Mouse (Mus musculus) urinary bladder, adult 2 months (tissue): ENCODE measurements around the gene Olfr183. TPM values are rescaled to one million over a fixed set of nuclear protein-coding genes. Genes with fewer than 3 reads are reported as not detected.
"Not testable (repeated sequence)": the region's sequence is repeated elsewhere in the genome, so short reads cannot be mapped to it uniquely, and the experiment has no call there.

Source experiments
- DNase-seq: peaks from one replicate; pipeline ENCODE4 v3.0.0; 2022; ENCODE audit warnings: low spot score
- polyA plus RNA-seq: library from polyadenylated mRNA; depleted of rRNA; stranded (reverse); fragments of >200 nt; gene quantifications from 2 replicates; pipeline ENCODE4 v1.2.3, GENCODE M21; 2012; rRNA removed

The Olfr183 gene
- not detected in 2 replicates for polyA plus RNA-seq

- no peak for DNase-seq
Measured at GRCm38 (mm10) chr16:58995057-58995456, at the start of gene Olfr183. Gene Olfr183, plus strand, starts transcription at chr16:58995357.

DNA sequence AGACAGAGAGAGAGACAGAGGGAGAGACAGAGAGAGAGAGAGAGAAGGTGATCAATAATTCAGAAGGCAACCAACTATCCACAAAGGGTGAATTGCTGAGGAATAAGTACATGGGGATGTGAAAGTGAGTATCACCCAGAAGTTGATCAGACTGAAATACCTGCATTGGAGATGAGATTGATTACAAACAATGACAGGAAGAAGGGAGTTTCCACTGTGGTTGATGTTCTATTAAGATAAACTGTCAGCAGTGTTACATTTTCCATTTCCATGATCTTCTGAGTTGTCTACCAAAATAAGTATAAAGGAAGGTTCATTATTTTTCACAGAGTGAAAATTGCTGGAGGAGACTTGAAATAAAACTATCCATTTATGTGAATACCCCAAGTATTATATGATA is 12.0 kb downstream of the Olfr183 start:
- no peak for DNase-seq

- no peak for DNase-seq
Measured at GRCm38 (mm10) chr16:59013357-59014018, 18.3 kb downstream of the Olfr183 start.

DNA sequence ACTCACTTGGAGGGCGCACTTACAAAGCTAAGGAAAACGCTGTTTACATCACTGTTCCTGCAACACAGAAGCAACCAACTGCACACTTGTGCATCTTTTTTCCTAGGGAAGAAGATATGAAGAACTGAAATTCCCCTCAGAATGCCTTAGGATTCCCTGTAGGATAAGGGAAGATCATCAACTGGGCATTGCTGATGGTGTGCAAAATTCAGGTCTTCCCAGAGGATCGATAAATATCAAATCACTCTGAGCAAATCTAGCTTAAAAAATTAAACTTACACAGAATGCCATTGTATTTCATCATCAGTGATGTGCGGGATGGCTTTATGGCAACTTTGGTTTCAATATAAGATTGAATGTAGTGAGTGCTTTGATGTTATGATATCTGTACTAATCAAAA is 35.0 kb downstream of the Olfr183 start, which contains the start of gene Olfr186:
Olfr186 (minus strand) TSS at position 101 of the 400 bp plus-strand sequence.
- DNase-seq, result no peak

DNA sequence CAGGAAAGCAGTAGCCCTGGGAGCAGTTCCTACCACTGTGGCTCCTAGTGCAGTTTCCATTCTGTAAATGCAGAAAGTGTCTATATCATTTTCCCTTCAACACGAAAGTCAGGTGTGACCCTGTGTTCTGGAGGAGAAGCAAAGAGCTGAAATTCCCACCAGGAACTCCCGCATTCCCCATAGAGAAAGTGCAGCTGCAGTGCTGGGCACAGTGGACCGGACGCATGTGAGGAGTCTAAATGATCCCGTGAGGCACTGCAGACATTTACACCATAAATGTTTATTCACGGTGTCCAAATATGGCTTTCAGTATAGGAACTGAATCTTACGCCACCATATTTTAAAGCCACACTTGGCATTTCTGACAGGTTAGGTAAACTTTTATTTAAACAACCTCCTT is 44.6 kb downstream of the Olfr183 start, which contains the start of gene Olfr187:
Olfr187 (minus strand) TSS at position 58 of the 400 bp plus-strand sequence.
- no peak for DNase-seq

GRCm38 (mm10) chr16:59045835-59046234 is 50.7 kb downstream of the Olfr183 start:
- no peak for DNase-seq

GRCm38 (mm10) chr16:59047579-59047978 is 52.4 kb downstream of the Olfr183 start:
- no peak for DNase-seq

DNA sequence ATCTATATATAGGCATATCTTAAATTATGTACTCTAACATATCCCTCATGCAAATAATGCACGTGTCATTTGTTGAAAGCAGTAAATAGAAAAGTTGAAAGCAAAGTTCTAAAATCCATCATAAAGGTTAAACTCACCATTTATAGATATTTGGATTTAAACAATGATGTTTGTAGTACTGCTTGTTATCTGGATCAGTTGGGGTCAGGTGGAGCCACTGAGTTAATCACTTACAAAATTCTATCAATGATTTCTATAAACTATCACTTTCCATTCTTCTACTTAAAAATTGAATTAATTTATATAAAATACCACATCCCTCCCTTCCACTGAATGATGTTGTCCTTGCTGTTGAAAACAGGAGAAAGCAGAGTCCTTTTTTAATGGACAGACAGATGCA is 53.7 kb downstream of the Olfr183 start:
- no peak for DNase-seq

GRCm38 (mm10) chr16:59049286-59049685 is 54.1 kb downstream of the Olfr183 start:
- not testable (repeated sequence) for DNase-seq

Other genes with a start within 250 kb of the Olfr183 start
- gene Olfr172, start 232.2 kb upstream of the Olfr183 start, polyA plus RNA-seq, result not detected in 2 replicates
- gene Olfr173, start 195.1 kb upstream of the Olfr183 start, polyA plus RNA-seq, result not detected in 2 replicates
- not detected in 2 replicates for gene Olfr175-ps1, start 168.6 kb upstream of the Olfr183 start, polyA plus RNA-seq
- gene Olfr177, start 120.6 kb upstream of the Olfr183 start, polyA plus RNA-seq, result not detected in 2 replicates
- not detected in 2 replicates for gene Olfr178, start 103.3 kb upstream of the Olfr183 start, polyA plus RNA-seq
- not detected in 2 replicates for gene Olfr181, start 66.6 kb upstream of the Olfr183 start, polyA plus RNA-seq
- gene Olfr180, start 66.0 kb upstream of the Olfr183 start, polyA plus RNA-seq, result not detected in 2 replicates
- not detected in 2 replicates for gene Olfr186, start 34.9 kb downstream of the Olfr183 start, polyA plus RNA-seq
- gene Olfr187, start 44.4 kb downstream of the Olfr183 start, polyA plus RNA-seq, result not detected in 2 replicates
- not detected in 2 replicates for gene Olfr190, start 82.6 kb downstream of the Olfr183 start, polyA plus RNA-seq
- gene Olfr191, start 94.5 kb downstream of the Olfr183 start, polyA plus RNA-seq, result not detected in 2 replicates
- not detected in 2 replicates for gene Olfr193, start 116.5 kb downstream of the Olfr183 start, polyA plus RNA-seq
- gene Olfr194, start 125.7 kb downstream of the Olfr183 start, polyA plus RNA-seq, result not detected in 2 replicates
- gene Olfr195, start 151.7 kb downstream of the Olfr183 start, polyA plus RNA-seq, result 0.03 TPM in 1 of 2 replicates, not detected in the other
- gene Olfr196, start 175.1 kb downstream of the Olfr183 start, polyA plus RNA-seq, result not detected in 2 replicates
- gene Olfr198, start 208.2 kb downstream of the Olfr183 start, polyA plus RNA-seq, result not detected in 2 replicates
- not detected in 2 replicates for gene Olfr199, start 224.4 kb downstream of the Olfr183 start, polyA plus RNA-seq